Mouse (Mus musculus) stomach, embryonic 15.5 days (tissue): ENCODE measurements around the gene Med12l. TPM values are rescaled to one million over a fixed set of nuclear protein-coding genes. Genes with fewer than 3 reads are reported as not detected.

ENCODE experiments used
- polyA plus RNA-seq: library from polyadenylated mRNA; unstranded; fragments of >200 nt; fragmentation: Nextera tagmentation; extraction: Ambion mirVana; gene quantifications from 2 replicates; pipeline ENCODE4 v1.2.1, GENCODE M21; 2015

The Med12l gene
- polyA plus RNA-seq, 1 experiment from 2014 or later = 1.5 TPM

Other genes with a start within 250 kb of the Med12l start
- not detected in 2 replicates for gene Mindy4b-ps, start 183.5 kb upstream of the Med12l start, polyA plus RNA-seq
- gene Clrn1, start 120.5 kb upstream of the Med12l start, polyA plus RNA-seq = not detected in 2 replicates
- gene Gpr171, start 96.0 kb downstream of the Med12l start, polyA plus RNA-seq = 1.3 and 1.4 TPM in 2 replicates
- 5.1 and 6.6 TPM in 2 replicates for gene P2ry14, start 147.8 kb downstream of the Med12l start, polyA plus RNA-seq
- gene Gpr87, start 189.3 kb downstream of the Med12l start, polyA plus RNA-seq = 8.0 and 13.0 TPM in 2 replicates
- 1.7 TPM in 2 replicates for gene P2ry13, start 205.1 kb downstream of the Med12l start, polyA plus RNA-seq